Mouse (Mus musculus) neural tube, embryonic 11.5 days (tissue): ENCODE results near the gene Acnat2. TPM values are rescaled to one million over a fixed set of nuclear protein-coding genes. Genes with fewer than 3 reads are reported as not detected.
"Not testable (repeated sequence)": the region's sequence is repeated elsewhere in the genome, so short reads cannot be mapped to it uniquely, and the experiment has no call there.

Source experiments
- ATAC-seq: fragments of 200-750 bp; cut with Nextera tagmentation; 2 replicates; pipeline ENCODE4 v1.8.0; 2017; ENCODE audit warnings: moderate number of reproducible peaks, mild to moderate bottlenecking, moderate TSS enrichment, moderate library complexity; ENCODE audit not compliant: insufficient read depth, low FRiP score, low TSS enrichment
- DNase-seq: peaks from one replicate; pipeline ENCODE4 v3.0.0-alpha.2; 2015; ENCODE audit warnings: low spot score
- H3K27ac ChIP-seq: fragments of 300-500 bp; sonication (generic); 2 replicates; pipeline ENCODE4 v1.5.1; 2014; ENCODE audit warnings: low read depth, mild to moderate bottlenecking, low read length
- H3K27me3 ChIP-seq: fragments of 300-500 bp; sonication (generic); 2 replicates; pipeline ENCODE4 v1.6.1; 2014; ENCODE audit warnings: mild to moderate bottlenecking, low read length, mixed read lengths; ENCODE audit not compliant: control insufficient read depth, insufficient read depth
- H3K36me3 ChIP-seq: fragments of 300-500 bp; sonication (generic); 2 replicates; pipeline ENCODE4 v1.6.1; 2014; ENCODE audit warnings: mild to moderate bottlenecking, low read length, moderate library complexity, mixed read lengths; ENCODE audit not compliant: control insufficient read depth, insufficient read depth
- H3K4me1 ChIP-seq: fragments of 300-500 bp; sonication (generic); 2 replicates; pipeline ENCODE4 v1.6.1; 2014; ENCODE audit warnings: low read length, mixed read lengths; ENCODE audit not compliant: control insufficient read depth, insufficient read depth
- H3K4me2 ChIP-seq: fragments of 300-500 bp; sonication (generic); 2 replicates; pipeline ENCODE4 v1.6.1; 2014; ENCODE audit warnings: low read depth, mild to moderate bottlenecking, moderate library complexity
- H3K4me3 ChIP-seq: fragments of 300-500 bp; sonication (generic); 2 replicates; pipeline ENCODE4 v1.5.1; 2014; ENCODE audit warnings: low read depth, low read length
- H3K9ac ChIP-seq: fragments of 300-500 bp; sonication (generic); 2 replicates; pipeline ENCODE4 v1.6.1; 2014; ENCODE audit warnings: mild to moderate bottlenecking, low read length
- H3K9me3 ChIP-seq: fragments of 300-500 bp; sonication (generic); 2 replicates; pipeline ENCODE4 v1.6.1; 2016; ENCODE audit warnings: low read length; ENCODE audit not compliant: control insufficient read depth
- WGBS: fragments of 180-500 bp; shearing (Covaris S2); extraction: QIAGEN DNeasy Blood & Tissue Kit; methylation state at CpG from one replicate; pipeline ENCODE4 v1.1.7; 2014; 5-methylcytosine and 5-hydroxymethylcytosine counted together
- polyA plus RNA-seq: library from polyadenylated mRNA; unstranded; fragments of >200 nt; fragmentation: Nextera tagmentation; extraction: Ambion mirVana; gene quantifications from 2 replicates; pipeline ENCODE4 v1.2.1, GENCODE M21; 2014

Acnat2 gene
- polyA plus RNA-seq, result not detected in 2 replicates

GRCm38 (mm10) chr4:49407957-49408356 lies at the start of gene Acnat2:
Gene Acnat2 (minus strand): TSS chr4:49408151.
- not testable (repeated sequence) for H3K27me3 ChIP-seq, H3K9me3 ChIP-seq, H3K4me1 ChIP-seq, H3K27ac ChIP-seq, DNase-seq, H3K4me3 ChIP-seq, ATAC-seq, H3K9ac ChIP-seq, H3K4me2 ChIP-seq, H3K36me3 ChIP-seq
- WGBS, result 88% methylated on average over 5 of the region's 5 CpGs

- no peaks in the 10 kb centered on the region for H3K9me3 ChIP-seq
- 70% methylated on average over 2 of the region's 2 CpGs for WGBS
- no peaks in the 10 kb centered on the region for H3K4me1 ChIP-seq
- H3K4me3 ChIP-seq, result no peak overlapping the region
- no peaks in the 10 kb centered on the region for H3K27me3 ChIP-seq
- ATAC-seq (no peak), DNase-seq (no peak)
- no peak overlapping the region for H3K4me2 ChIP-seq
- no peak overlapping the region for H3K27ac ChIP-seq
- H3K9ac ChIP-seq, result no peak overlapping the region
- no peaks in the 10 kb centered on the region for H3K36me3 ChIP-seq
These were observed 48.2 kb upstream of the Acnat2 start for GRCm38 (mm10) chr4:49456171-49456570.

- no peaks in the 10 kb centered on the region for H3K4me1 ChIP-seq
- 85% methylated on average over 1 of the region's 1 CpGs for WGBS
These were observed 44.0 kb upstream of the Acnat2 start for GRCm38 (mm10) chr4:49451848-49452551.

GRCm38 (mm10) chr4:49451133-49451847 lies 43.3 kb upstream of the Acnat2 start:
- not testable (repeated sequence) for H3K4me1 ChIP-seq, H3K9ac ChIP-seq, H3K27me3 ChIP-seq, ATAC-seq, DNase-seq, H3K9me3 ChIP-seq, H3K36me3 ChIP-seq, H3K4me2 ChIP-seq, H3K27ac ChIP-seq, H3K4me3 ChIP-seq
- WGBS, result no CpG with 5 or more reads among the region's 1 CpGs

More at GRCm38 (mm10) chr4:49451848-49452551, 44.0 kb upstream of the Acnat2 start:
- Histone ChIP-seq H3K27ac (no peak overlapping the region), H3K9me3 (no peaks in the 10 kb centered on the region), H3K4me2 (no peak overlapping the region), H3K9ac (no peak overlapping the region), H3K36me3 (no peaks in the 10 kb centered on the region), H3K4me3 (no peak overlapping the region), H3K27me3 (no peaks in the 10 kb centered on the region)
- DNase-seq (no peak), ATAC-seq (no peak)

DNA sequence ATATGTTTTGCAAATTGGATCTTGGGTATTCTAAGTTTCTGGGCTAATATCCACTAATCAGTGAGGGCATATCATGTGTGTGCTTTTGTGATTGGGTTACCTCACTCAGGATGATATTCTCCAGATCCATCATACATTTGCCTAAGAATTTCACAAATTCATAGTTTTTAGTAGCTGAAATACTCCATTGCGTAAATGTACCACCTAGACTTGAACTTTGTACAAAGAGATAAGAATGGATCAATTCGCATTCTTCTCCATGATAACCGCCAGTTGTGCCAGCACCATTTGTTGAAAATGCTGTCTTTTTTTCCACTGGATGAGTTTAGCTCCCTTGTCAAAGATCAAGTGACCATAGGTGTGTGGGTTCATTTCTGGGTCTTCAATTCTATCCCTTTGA lies 29.0 kb upstream of the Acnat2 start:
- DNase-seq, H3K27ac ChIP-seq, H3K4me3 ChIP-seq, H3K36me3 ChIP-seq, H3K4me2 ChIP-seq, H3K4me1 ChIP-seq, H3K27me3 ChIP-seq, ATAC-seq, H3K9me3 ChIP-seq, H3K9ac ChIP-seq: not testable (repeated sequence)
- 90% methylated on average over 3 of the region's 3 CpGs for WGBS

DNA sequence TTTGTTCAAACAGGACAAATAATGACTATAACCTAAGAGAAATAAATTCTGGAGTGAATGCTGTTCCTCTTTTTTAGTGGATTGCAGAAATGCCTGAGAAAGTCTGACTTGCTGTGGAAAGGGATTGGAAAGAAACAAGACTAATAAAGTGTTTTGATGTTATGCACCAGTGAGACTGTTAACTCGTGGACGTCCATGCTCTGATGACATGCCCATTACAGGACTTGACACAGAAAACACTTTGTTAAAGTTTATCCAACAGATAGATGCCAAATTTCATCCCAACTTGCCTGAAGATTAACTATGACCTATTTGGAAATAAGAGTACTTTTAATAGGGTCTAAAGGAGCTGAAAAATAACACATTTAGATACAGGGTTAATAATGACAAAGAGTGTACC lies 2.2 kb upstream of the Acnat2 start:
- H3K4me1 ChIP-seq, ATAC-seq, H3K9ac ChIP-seq, H3K4me2 ChIP-seq, H3K4me3 ChIP-seq, H3K27me3 ChIP-seq, H3K27ac ChIP-seq, H3K36me3 ChIP-seq, DNase-seq, H3K9me3 ChIP-seq: not testable (repeated sequence)
- 80% methylated on average over 2 of the region's 2 CpGs for WGBS

DNA sequence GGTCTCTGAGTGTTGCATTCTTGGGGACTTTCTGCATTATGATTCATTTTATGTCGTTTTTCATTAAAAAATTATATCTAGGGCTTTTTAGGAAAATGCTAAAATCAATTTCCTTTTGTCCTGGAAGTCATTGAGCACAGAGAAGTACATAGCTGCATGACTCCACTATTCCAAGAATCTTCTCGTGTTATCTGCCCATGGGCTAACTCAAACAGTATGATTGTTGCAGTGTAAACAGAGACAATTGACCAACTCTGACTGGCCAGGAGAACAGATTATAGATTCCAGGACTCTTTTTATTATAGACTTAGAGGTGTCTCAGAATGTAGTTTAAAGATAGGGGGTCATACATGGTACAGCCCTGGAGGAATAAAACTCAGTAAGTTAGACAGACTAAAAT lies 21.1 kb downstream of the Acnat2 start:
- Histone ChIP-seq H3K27me3 (no peaks in the 10 kb centered on the region), H3K36me3 (no peaks in the 10 kb centered on the region), H3K27ac (no peak overlapping the region), H3K4me1 (no peaks in the 10 kb centered on the region), H3K9ac (no peak overlapping the region), H3K4me3 (no peak overlapping the region), H3K4me2 (no peak overlapping the region), H3K9me3 (no peaks in the 10 kb centered on the region)
- ATAC-seq, result no peak
- 58% methylated on average over 2 of the region's 2 CpGs for WGBS
- DNase-seq, result no peak

DNA sequence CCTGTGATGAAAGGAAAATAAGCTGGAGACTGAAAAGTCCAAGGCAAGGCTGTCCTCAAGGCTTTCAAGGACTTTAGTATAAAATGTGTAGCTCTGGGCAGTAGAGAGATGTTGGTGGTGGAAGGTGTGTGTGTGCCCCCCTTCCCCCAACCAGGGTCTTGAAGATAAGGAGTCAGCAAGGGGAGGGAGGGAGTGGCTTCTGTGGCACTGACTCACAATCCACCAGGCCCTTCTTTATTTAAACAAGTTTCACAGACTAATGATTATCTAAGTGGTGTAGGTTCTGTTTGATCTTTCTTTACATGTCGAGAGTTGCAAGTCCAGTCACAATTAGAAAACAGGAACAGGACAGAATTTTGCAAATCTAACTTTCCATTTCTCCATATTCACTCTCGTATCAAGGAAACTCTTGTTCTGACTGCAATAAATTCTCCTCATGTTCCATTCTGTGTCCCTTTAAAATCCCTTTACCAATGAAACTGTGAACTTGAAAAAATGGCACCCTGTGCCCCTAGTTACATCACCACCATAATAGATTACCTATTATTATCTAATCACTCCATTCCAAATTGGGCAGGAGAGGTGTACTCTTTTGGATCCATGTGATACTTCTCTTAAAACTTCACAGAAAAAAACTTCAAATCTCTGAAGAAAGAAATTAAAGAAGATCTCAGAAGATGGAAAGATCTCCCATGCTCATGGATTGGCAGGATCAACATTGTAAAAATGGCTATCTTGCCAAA lies 24.2 kb downstream of the Acnat2 start:
- not testable (repeated sequence) for H3K4me1 ChIP-seq, H3K4me3 ChIP-seq, H3K27me3 ChIP-seq, H3K4me2 ChIP-seq, ATAC-seq, H3K36me3 ChIP-seq, H3K27ac ChIP-seq, H3K9ac ChIP-seq, H3K9me3 ChIP-seq, DNase-seq
- 90% methylated on average over 2 of the region's 2 CpGs for whole genome bisulfite sequencing
